8 mouse cellular contexts compared by ENCODE assay signal in genomic region chr5:120252551-120252950, GRCm38 (mm10).
DNase-seq lines count a peak whose midpoint lies in the region; ATAC-seq and TF ChIP-seq lines count a peak whose summit lies in the region.

No protein-coding gene starts in this region.

- H3K9ac ChIP-seq in heart, embryonic 14.5 days (ENCODE audit: low read length): no peak overlapping the region
- H3K9ac ChIP-seq in hindbrain, embryonic 12.5 days: no peak overlapping the region
- H3K9ac ChIP-seq in liver, embryonic 14.5 days (replicated peaks): no peak overlapping the region

- H3K27ac ChIP-seq in heart, embryonic 14.5 days (replicated peaks in 1 of 2; ENCODE audit: control insufficient read depth in 1 of 2, insufficient read depth in 1 of 2, low read depth in 2 of 2, low read length in 2 of 2): no peak overlapping the region
- peak overlapping the region; percentile 62; the same call in 1 of the 2 replicates for H3K27ac ChIP-seq in hindbrain, embryonic 12.5 days
- H3K27ac ChIP-seq in liver, embryonic 14.5 days: no peak overlapping the region

- WGBS in heart, embryonic 14.5 days: 10% methylated on average over 8 of the region's 8 CpGs
- WGBS in hindbrain, embryonic 12.5 days: 4% methylated on average over 8 of the region's 8 CpGs
- 9% methylated on average over 8 of the region's 8 CpGs for WGBS in liver, embryonic 14.5 days (ENCODE audit: insufficient replicate concordance)

- no peaks in the 10 kb centered on the region for H3K4me1 ChIP-seq in heart, embryonic 14.5 days (ENCODE audit: control insufficient read depth in 2 of 2, insufficient read depth in 2 of 2, low read length in 2 of 2)
- H3K4me1 ChIP-seq in hindbrain, embryonic 12.5 days: peaks cover 8% of the 10 kb centered on the region
- no peaks in the 10 kb centered on the region for H3K4me1 ChIP-seq in liver, embryonic 14.5 days (replicated peaks; ENCODE audit: control insufficient read depth in 2 of 2, insufficient read depth in 2 of 2, low read length in 1 of 2)

- 0 out of 4 replicates have a peak overlapping the region, but pooled peaks of 1 of the 2 experiments have one; percentile 1 for H3K4me3 ChIP-seq in heart, embryonic 14.5 days (ENCODE audit: control insufficient read depth in 1 of 2, insufficient read depth in 1 of 2, low read depth in 1 of 2, low read length in 2 of 2)
- H3K4me3 ChIP-seq in hindbrain, embryonic 12.5 days: no peak overlapping the region
- H3K4me3 ChIP-seq in liver, embryonic 14.5 days (ENCODE audit: insufficient read depth in 1 of 2, low read depth in 2 of 2, low read length in 2 of 2): no peak overlapping the region

- no peaks in the 10 kb centered on the region for H3K36me3 ChIP-seq in heart, embryonic 14.5 days (ENCODE audit: control insufficient read depth, insufficient read depth, low read length)
- no peaks in the 10 kb centered on the region for H3K36me3 ChIP-seq in hindbrain, embryonic 12.5 days
- no peaks in the 10 kb centered on the region for H3K36me3 ChIP-seq in liver, embryonic 14.5 days (replicated peaks; ENCODE audit: control insufficient read depth, insufficient read depth, low read depth)

- H3K9me3 ChIP-seq in heart, embryonic 14.5 days (ENCODE audit: control insufficient read depth, low read length): no peaks in the 10 kb centered on the region
- H3K9me3 ChIP-seq in hindbrain, embryonic 12.5 days (replicated peaks): no peaks in the 10 kb centered on the region
- no peaks in the 10 kb centered on the region for H3K9me3 ChIP-seq in liver, embryonic 14.5 days (ENCODE audit: control insufficient read depth, low read length)

- TF ChIP-seq CTCF in liver, embryonic 14.5 days (IDR thresholded peaks at IDR 0.05; ENCODE audit: low read depth): peak; percentile 53

- peaks cover 64% of the 10 kb centered on the region for H3K27me3 ChIP-seq in heart, embryonic 14.5 days (ENCODE audit: control insufficient read depth, insufficient read depth, low read length)
- peaks cover 55% of the 10 kb centered on the region for H3K27me3 ChIP-seq in hindbrain, embryonic 12.5 days
- peaks cover 6% of the 10 kb centered on the region for H3K27me3 ChIP-seq in liver, embryonic 14.5 days (ENCODE audit: control insufficient read depth, insufficient read depth, low read length)

- no peak for TF ChIP-seq EP300 in liver, embryonic 14.5 days (IDR thresholded peaks at IDR 0.05; ENCODE audit: low read depth)

- no peak for ATAC-seq in heart, embryonic 14.5 days (ENCODE audit: insufficient number of reproducible peaks, insufficient read depth, low FRiP score, low read depth)
- ATAC-seq in hindbrain, embryonic 12.5 days (ENCODE audit: low FRiP score): no peak; the same call in 1 of the 2 replicates
- no peak for ATAC-seq in liver, embryonic 14.5 days (ENCODE audit: insufficient read depth)

- no peak for DNase-seq in heart, adult 9 months (ENCODE audit: low spot score in 2 of 2)
- DNase-seq in cerebellum, adult 9-11 months: peak; percentile 15
- DNase-seq in liver, embryonic 14.5 days (ENCODE audit: low read depth in 3 of 3, low spot score in 3 of 3): peak in 1 of 3 experiments; percentile 3
- no peak for DNase-seq in frontal cortex, adult 2 months (ENCODE audit: extremely low spot score in 1 of 2, low spot score in 1 of 2)
- no peak for DNase-seq in spleen, postnatal 10 days (ENCODE audit: low spot score in 2 of 2)
- DNase-seq in thymus, postnatal 25 days: no peak

- peak overlapping the region; percentile 22; the same call in 1 of the 2 replicates for H3K4me2 ChIP-seq in heart, embryonic 14.5 days (ENCODE audit: low read length)
- H3K4me2 ChIP-seq in hindbrain, embryonic 12.5 days (replicated peaks): peak overlapping the region; percentile 31; the same call in 1 of the 2 replicates
- no peak overlapping the region for H3K4me2 ChIP-seq in liver, embryonic 14.5 days (ENCODE audit: low read depth)
